Mouse (Mus musculus): ENCODE measurements at regions not wholly inside any gene's neighbourhood (a gene's known extent, or its start where the extent isn't known, plus 50 kb on each side); places are given as distances from the start of the nearest gene placed in this dataset.
"Not testable (repeated sequence)": the region's sequence is repeated elsewhere in the genome, so short reads cannot be mapped to it uniquely, and the experiment has no call there.

DNA sequence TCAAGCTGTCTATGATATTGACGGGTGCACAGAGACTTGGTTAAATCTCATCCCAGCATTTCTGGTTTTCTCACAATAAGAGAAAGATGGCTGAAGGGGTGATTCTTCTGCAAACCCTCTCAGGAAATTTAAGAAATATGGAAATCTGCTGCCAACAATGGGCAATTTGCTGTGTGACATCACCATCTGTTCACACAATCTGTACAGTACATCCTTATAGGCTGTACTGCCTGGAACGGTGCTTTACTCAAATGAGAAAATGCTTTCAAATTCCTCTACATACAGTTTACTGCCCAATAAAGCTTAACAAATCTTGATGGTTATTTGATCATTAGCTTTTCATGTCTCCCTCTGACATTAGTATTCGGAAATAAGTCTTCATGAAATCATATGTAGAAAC lies 172.4 kb upstream of the Hsf2 start:
- no peak for DNase-seq (ENCODE audit: low spot score)

DNA sequence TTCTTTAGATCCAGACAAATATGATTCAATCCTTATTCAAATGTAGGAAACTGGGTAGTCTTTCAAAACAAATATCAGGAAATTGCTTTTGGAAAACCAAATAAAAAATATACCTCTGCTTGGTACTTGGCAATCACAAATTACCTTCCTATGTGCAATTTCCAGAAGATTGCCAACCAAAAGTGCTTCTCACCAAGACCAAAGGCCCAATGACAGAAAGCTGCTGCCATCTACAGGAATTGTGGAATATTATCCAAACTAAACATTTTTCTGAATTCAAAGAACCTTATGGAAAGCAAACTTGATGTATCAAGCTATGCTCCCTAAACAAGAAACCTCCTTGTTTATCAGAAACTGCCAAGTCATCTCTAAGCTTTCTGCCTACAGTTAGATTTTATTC lies 169.1 kb upstream of the Hsf2 start:
- DNase-seq (ENCODE audit: low spot score) = no peak

DNA sequence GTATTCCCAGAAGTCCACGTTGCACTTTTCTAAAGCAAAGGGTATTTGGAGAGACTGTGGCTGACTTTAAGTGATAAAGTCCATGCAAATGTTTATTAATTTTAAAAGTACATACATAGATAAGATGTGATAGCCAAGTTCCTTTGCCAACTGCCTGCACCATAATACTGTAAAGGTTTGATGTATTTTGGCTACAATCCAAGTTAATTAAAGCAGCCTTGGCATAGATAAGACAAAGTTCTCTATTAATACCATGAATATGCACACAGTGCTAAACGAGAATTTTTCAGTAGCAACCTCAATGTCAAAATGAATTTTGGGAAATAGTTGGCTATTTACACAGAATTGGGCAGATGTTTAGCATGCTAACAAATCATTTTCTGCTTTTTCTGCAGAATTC lies 167.0 kb upstream of the Hsf2 start:
- no peak for DNase-seq (ENCODE audit: low spot score)

DNA sequence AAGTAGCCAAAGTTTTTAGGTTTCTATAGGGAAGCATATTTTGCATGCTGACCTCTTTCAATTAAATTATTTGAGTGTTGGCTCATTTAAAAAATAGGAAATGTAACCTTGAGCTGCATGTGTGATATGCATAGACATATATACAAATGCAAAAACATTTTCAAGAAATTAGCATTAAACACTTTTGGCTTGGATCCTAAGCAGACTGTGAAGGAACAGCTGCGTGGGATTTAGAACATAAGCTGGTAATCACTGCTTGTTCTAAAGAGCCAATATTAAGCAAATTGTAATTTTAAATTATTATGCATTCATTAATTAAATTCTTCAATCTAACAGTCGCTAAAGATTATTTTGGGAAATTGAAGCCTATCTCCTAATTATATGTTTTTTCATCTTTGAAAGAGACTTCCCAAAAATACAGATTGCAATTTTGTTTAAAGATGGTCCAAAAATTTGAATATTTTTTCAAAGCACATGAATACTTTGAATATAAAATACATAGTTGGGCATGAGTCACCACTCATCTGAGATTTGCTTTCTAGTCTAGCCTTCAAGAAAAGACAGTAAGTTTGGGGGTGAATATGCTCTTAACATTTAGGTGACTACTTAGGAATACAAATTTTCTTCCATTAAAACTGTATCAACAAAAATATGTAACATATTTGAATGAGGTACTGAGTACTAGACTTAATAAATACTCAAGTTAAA lies 163.3 kb upstream of the Hsf2 start:
- DNase-seq (ENCODE audit: low spot score) = no peak

DNA sequence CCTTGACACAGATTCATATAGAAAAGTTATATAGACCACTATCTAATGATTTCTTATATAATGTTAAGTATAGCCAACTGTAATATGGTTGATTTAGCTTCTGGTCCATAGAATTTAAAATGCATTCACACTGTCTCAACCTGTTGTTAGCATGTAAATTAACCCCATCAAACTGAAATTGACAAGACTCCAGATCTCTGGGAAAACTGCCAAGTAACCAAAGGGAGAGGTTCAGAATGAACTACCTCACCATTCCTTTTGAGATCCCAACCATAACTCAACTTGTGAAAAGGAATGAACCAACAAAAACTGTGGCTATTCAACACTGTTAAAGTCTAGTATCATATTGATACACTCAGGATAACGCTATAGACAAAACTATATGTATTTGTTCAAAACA lies 162.0 kb upstream of the Hsf2 start:
- DNase-seq (ENCODE audit: low spot score) = no peak

DNA sequence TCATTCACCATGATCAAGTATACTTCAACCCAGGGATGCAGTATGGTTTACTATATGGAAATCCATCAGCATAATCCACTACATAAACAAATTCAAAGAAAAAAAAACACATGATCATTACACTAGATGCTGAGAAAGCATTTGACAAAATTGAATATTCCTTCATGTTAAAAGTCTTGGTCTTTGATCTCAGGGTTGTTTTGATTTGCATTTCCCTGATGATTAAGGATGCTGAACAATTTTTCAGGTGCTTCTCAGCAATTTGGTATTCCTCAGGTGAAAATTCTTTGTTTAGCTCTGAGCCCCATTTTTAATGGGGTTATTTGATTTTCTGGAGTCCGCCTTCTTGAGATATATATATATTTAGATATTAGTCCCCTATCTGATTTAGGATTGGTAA lies 123.4 kb upstream of the Hsf2 start:
- DNase-seq (ENCODE audit: low spot score) = not testable (repeated sequence)
